Mouse (Mus musculus): Measurements from ENCODE around the gene Tnrc6b. TPM values are rescaled to one million over a fixed set of nuclear protein-coding genes. Genes with fewer than 3 reads are reported as not detected.

The Tnrc6b gene
- polyA plus RNA-seq, 1 experiment from 2014 or later = 33.5 TPM

DNA sequence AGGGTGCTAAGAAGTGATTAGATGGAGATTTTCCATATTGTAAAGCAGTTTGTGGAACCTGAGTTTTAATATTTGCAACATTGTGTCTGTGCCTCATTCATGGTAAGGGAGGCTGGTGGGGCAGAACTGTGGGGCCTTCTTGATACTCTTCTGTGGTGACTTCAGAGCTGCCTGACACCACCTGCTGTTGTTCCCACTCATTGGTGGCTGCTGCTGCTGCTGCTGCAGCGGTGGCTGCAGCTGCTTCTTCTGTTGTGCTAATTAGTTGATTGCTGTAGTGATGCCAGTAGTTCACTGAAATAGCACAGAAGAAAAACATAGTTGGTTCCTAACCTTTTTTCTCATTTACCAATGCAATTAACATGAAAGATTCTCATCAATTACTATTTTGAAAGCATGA, 111.2 kb downstream of the Tnrc6b start:
- Histone ChIP-seq H3K9me3 (replicated peaks; ENCODE audit: control insufficient read depth, low read length, poor library complexity, severe bottlenecking) (no peaks in the 10 kb centered on the region), H3K9ac (ENCODE audit: low read depth, low read length) (no peak overlapping the region), H3K4me3 (ENCODE audit: low read depth, low read length) (no peak overlapping the region), H3K27ac (ENCODE audit: low read length) (no peak overlapping the region), H3K27me3 (ENCODE audit: control insufficient read depth, insufficient read depth, low read depth, low read length) (no peaks in the 10 kb centered on the region), H3K4me1 (ENCODE audit: control insufficient read depth, insufficient read depth, low read length) (peaks cover 11% of the 10 kb centered on the region), H3K36me3 (ENCODE audit: control insufficient read depth, insufficient read depth, low read length) (no peaks in the 10 kb centered on the region), H3K4me2 (ENCODE audit: low read length) (no peak overlapping the region)
- no peak for ATAC-seq
- 0% methylated on average over 1 of the region's 1 CpGs for WGBS

DNA sequence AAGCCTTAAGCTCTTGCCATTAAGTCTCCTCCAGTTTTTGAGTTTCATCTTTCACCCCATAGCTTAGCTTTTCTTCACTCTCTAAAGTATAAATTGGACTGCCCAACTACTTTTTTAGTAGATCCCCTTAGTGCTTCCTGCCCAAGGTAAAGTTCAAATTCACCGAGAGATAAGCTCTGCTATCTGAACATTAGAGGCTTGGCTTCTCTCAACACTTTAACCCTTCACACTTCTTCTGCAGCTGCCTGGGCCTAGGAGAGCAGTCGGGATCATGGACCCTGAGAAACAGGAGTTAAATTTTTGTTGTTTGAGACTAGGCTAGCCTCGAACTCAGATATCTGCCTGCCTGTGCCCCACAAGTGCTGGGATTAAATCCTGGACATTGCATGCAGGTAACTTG, 120.1 kb downstream of the Tnrc6b start:
- Histone ChIP-seq H3K9me3 (replicated peaks; ENCODE audit: control insufficient read depth, low read length, poor library complexity, severe bottlenecking) (no peaks in the 10 kb centered on the region), H3K4me2 (ENCODE audit: low read length) (no peak overlapping the region)
- 85% methylated on average over 3 of the region's 3 CpGs for WGBS

GRCm38 (mm10) chr15:80832808-80833207, 121.7 kb downstream of the Tnrc6b start:
- Histone ChIP-seq H3K4me1 (ENCODE audit: control insufficient read depth, insufficient read depth, low read length) (peaks cover 9% of the 10 kb centered on the region), H3K9ac (ENCODE audit: low read depth, low read length) (no peak overlapping the region), H3K27ac (ENCODE audit: low read length) (no peak overlapping the region), H3K4me3 (ENCODE audit: low read depth, low read length) (no peak overlapping the region), H3K4me2 (ENCODE audit: low read length) (no peak overlapping the region), H3K9me3 (replicated peaks; ENCODE audit: control insufficient read depth, low read length, poor library complexity, severe bottlenecking) (no peaks in the 10 kb centered on the region), H3K36me3 (ENCODE audit: control insufficient read depth, insufficient read depth, low read length) (no peaks in the 10 kb centered on the region), H3K27me3 (ENCODE audit: control insufficient read depth, insufficient read depth, low read depth, low read length) (no peaks in the 10 kb centered on the region)
- 84% methylated on average over 3 of the region's 3 CpGs for WGBS
- ATAC-seq = no peak

More for the DNA sequence above, 120.1 kb downstream of the Tnrc6b start:
- H3K36me3 ChIP-seq (ENCODE audit: control insufficient read depth, insufficient read depth, low read length) = no peaks in the 10 kb centered on the region
- H3K4me1 ChIP-seq (ENCODE audit: control insufficient read depth, insufficient read depth, low read length) = peaks cover 11% of the 10 kb centered on the region
- no peak overlapping the region for H3K4me3 ChIP-seq (ENCODE audit: low read depth, low read length)
- ATAC-seq = no peak
- no peaks in the 10 kb centered on the region for H3K27me3 ChIP-seq (ENCODE audit: control insufficient read depth, insufficient read depth, low read depth, low read length)
- no peak overlapping the region for H3K27ac ChIP-seq (ENCODE audit: low read length)
- H3K9ac ChIP-seq (ENCODE audit: low read depth, low read length) = no peak overlapping the region

GRCm38 (mm10) chr15:80836246-80836645, 125.1 kb downstream of the Tnrc6b start:
- H3K4me3 ChIP-seq (ENCODE audit: low read depth, low read length) = no peak overlapping the region
- H3K9me3 ChIP-seq (replicated peaks; ENCODE audit: control insufficient read depth, low read length, poor library complexity, severe bottlenecking) = no peaks in the 10 kb centered on the region
- H3K4me1 ChIP-seq (ENCODE audit: control insufficient read depth, insufficient read depth, low read length) = peaks cover 16% of the 10 kb centered on the region
- ATAC-seq = no peak
- no peaks in the 10 kb centered on the region for H3K27me3 ChIP-seq (ENCODE audit: control insufficient read depth, insufficient read depth, low read depth, low read length)
- 84% methylated on average over 3 of the region's 3 CpGs for WGBS
- no peak overlapping the region for H3K4me2 ChIP-seq (ENCODE audit: low read length)
- no peak overlapping the region for H3K27ac ChIP-seq (ENCODE audit: low read length)
- H3K9ac ChIP-seq (ENCODE audit: low read depth, low read length) = no peak overlapping the region
- H3K36me3 ChIP-seq (ENCODE audit: control insufficient read depth, insufficient read depth, low read length) = no peaks in the 10 kb centered on the region

DNA sequence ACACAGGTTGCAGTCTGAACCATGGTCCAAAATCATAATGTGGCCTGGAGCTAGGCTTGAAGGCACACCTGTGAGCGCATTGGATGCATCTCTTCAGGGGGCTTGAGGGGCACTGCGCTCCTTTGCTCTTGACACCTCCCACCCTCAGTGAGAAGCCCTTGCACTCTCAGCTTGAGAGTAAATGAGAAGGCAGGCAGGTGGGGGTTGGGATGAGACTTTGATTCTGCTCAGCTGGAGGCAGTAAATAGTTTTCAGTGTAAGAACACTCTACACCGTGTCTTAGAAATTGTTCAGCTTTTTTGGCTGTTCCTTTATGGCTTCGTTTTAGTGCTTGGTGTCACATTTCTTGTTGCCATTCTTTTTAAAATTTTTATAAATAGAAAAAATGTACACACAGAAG, 127.7 kb downstream of the Tnrc6b start:
- H3K4me1 ChIP-seq (ENCODE audit: control insufficient read depth, insufficient read depth, low read length) = peaks cover 19% of the 10 kb centered on the region
- H3K4me3 ChIP-seq (ENCODE audit: low read depth, low read length) = no peak overlapping the region
- 48% methylated on average over 4 of the region's 4 CpGs for WGBS

DNA sequence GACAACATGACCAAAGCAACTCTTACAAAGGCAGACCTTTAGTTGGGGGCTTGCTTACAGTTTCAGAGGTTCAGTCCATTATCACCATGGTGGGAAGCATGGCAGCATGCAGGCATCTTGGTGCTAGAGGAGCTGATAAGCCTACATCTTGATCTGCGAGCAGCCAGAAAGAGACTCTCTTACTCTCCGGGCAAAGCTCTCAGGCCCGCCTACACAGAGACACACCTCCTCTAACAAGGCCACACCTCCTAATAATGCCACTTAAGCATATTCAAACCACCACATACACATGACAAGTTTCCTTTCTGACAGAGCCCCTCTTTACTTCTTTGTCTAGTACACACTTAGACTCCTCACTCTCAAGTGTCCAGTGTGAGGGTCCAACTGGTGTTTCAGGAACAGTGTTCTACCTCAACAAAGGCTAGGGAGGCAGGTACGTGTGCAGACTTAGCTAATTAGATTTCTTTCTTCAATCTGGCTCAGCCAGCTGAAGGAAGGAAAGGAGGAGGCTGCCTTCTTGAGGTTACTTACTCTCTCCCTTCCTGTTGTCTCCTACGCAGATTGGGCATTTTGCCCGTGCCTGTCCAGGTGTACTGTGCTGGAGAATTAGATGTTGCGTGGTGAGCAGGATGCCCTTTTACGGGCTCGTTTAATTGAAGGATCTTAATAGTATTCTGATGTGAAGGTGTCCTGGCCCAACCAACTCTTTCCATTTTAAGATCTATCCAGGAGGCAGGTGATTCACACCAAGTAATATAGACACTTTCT, 128.7 kb downstream of the Tnrc6b start:
- H3K27me3 ChIP-seq (ENCODE audit: control insufficient read depth, insufficient read depth, low read depth, low read length) = no peaks in the 10 kb centered on the region
- ATAC-seq = no peak

More for the DNA sequence above, 127.7 kb downstream of the Tnrc6b start:
- no peak overlapping the region for H3K27ac ChIP-seq (ENCODE audit: low read length)
- no peak overlapping the region for H3K4me2 ChIP-seq (ENCODE audit: low read length)
- H3K27me3 ChIP-seq (ENCODE audit: control insufficient read depth, insufficient read depth, low read depth, low read length) = no peaks in the 10 kb centered on the region
- H3K9me3 ChIP-seq (replicated peaks; ENCODE audit: control insufficient read depth, low read length, poor library complexity, severe bottlenecking) = no peaks in the 10 kb centered on the region
- no peak overlapping the region for H3K9ac ChIP-seq (ENCODE audit: low read depth, low read length)
- H3K36me3 ChIP-seq (ENCODE audit: control insufficient read depth, insufficient read depth, low read length) = no peaks in the 10 kb centered on the region
- ATAC-seq = no peak

DNA sequence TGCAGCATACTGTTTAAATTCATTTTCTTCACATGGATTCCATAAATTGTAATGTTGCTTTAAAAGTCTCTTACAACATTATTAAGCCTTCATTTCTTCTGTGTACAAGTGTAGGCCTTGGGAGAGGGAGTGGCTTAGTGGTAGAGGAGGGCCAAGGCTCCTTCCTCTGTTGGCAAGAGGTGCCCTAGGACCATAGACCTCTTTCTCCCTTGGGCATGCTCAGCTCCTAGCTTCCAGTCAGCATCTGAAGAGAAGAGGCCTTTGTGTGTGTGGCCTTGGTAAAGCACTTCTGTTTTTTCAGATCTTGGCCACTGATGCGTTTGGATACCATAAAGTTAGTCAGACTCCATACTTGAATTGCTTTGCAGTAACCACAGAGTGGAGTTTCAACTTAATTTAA, 133.1 kb downstream of the Tnrc6b start:
- no peak overlapping the region for H3K4me3 ChIP-seq (ENCODE audit: low read depth, low read length)
- no peaks in the 10 kb centered on the region for H3K36me3 ChIP-seq (ENCODE audit: control insufficient read depth, insufficient read depth, low read length)
- no peak overlapping the region for H3K9ac ChIP-seq (ENCODE audit: low read depth, low read length)
- no peak overlapping the region for H3K4me2 ChIP-seq (ENCODE audit: low read length)
- H3K4me1 ChIP-seq (ENCODE audit: control insufficient read depth, insufficient read depth, low read length) = peaks cover 10% of the 10 kb centered on the region
- no peaks in the 10 kb centered on the region for H3K9me3 ChIP-seq (replicated peaks; ENCODE audit: control insufficient read depth, low read length, poor library complexity, severe bottlenecking)
- H3K27me3 ChIP-seq (ENCODE audit: control insufficient read depth, insufficient read depth, low read depth, low read length) = no peaks in the 10 kb centered on the region
- WGBS = 85% methylated on average over 1 of the region's 1 CpGs
- ATAC-seq = no peak
- H3K27ac ChIP-seq (ENCODE audit: low read length) = no peak overlapping the region

More for the DNA sequence above, 128.7 kb downstream of the Tnrc6b start:
- Histone ChIP-seq H3K4me3 (ENCODE audit: low read depth, low read length) (no peak overlapping the region), H3K36me3 (ENCODE audit: control insufficient read depth, insufficient read depth, low read length) (no peaks in the 10 kb centered on the region), H3K9ac (ENCODE audit: low read depth, low read length) (no peak overlapping the region), H3K27ac (ENCODE audit: low read length) (no peak overlapping the region), H3K4me1 (ENCODE audit: control insufficient read depth, insufficient read depth, low read length) (peaks cover 16% of the 10 kb centered on the region), H3K4me2 (ENCODE audit: low read length) (no peak overlapping the region), H3K9me3 (replicated peaks; ENCODE audit: control insufficient read depth, low read length, poor library complexity, severe bottlenecking) (no peaks in the 10 kb centered on the region)
- 70% methylated on average over 9 of the region's 9 CpGs for WGBS

DNA sequence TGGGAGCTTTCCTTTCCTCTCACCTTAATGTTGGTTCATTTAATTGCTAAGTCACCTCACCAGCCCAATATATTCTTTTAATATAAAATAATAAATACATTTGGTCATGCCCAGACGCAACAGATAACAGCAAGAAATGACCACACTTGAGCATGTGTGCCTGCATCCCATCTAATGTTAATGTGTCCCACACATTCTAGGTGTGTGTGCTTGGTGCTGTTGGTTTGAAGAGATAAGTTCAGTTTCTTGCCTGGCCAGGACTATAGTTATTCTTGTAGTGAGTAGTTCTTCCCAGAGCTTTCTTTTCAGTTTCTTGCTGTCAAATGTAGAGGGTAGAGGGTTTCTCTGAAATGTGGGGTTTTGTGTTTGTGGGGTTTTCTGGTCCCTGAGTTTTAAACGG, 133.8 kb downstream of the Tnrc6b start:
- no peak overlapping the region for H3K27ac ChIP-seq (ENCODE audit: low read length)
- H3K9me3 ChIP-seq (replicated peaks; ENCODE audit: control insufficient read depth, low read length, poor library complexity, severe bottlenecking) = no peaks in the 10 kb centered on the region
- no peaks in the 10 kb centered on the region for H3K27me3 ChIP-seq (ENCODE audit: control insufficient read depth, insufficient read depth, low read depth, low read length)
- H3K4me3 ChIP-seq (ENCODE audit: low read depth, low read length) = no peak overlapping the region
- H3K4me1 ChIP-seq (ENCODE audit: control insufficient read depth, insufficient read depth, low read length) = peaks cover 11% of the 10 kb centered on the region
- H3K4me2 ChIP-seq (ENCODE audit: low read length) = no peak overlapping the region
- 94% methylated on average over 2 of the region's 2 CpGs for WGBS
- no peak overlapping the region for H3K9ac ChIP-seq (ENCODE audit: low read depth, low read length)
- no peaks in the 10 kb centered on the region for H3K36me3 ChIP-seq (ENCODE audit: control insufficient read depth, insufficient read depth, low read length)
- no peak for ATAC-seq

DNA sequence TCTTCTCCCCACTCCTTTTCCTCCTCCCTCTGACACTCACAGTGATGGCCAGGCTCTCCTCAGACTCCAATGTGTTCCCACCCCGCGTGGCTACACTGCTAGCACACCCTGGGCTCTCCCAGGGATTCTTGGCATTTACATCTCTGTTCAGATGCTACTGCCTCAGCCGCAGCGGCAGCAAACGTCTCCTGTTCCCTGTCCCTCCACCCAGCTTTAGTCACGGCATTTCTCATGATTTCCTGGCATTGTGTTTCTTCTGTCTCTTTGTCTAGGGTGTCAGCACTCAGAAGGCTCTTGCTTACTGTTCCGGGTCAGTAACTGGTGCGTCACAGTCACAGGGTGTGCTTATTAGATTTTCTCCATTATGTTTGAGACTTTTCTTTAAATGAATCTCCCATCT, 138.9 kb downstream of the Tnrc6b start:
- H3K9ac ChIP-seq (ENCODE audit: low read depth, low read length) = no peak overlapping the region
- H3K4me1 ChIP-seq (ENCODE audit: control insufficient read depth, insufficient read depth, low read length) = peaks cover 18% of the 10 kb centered on the region
- no peaks in the 10 kb centered on the region for H3K27me3 ChIP-seq (ENCODE audit: control insufficient read depth, insufficient read depth, low read depth, low read length)
- ATAC-seq = no peak
- H3K27ac ChIP-seq (ENCODE audit: low read length) = no peak overlapping the region
- H3K36me3 ChIP-seq (ENCODE audit: control insufficient read depth, insufficient read depth, low read length) = no peaks in the 10 kb centered on the region
- no peaks in the 10 kb centered on the region for H3K9me3 ChIP-seq (replicated peaks; ENCODE audit: control insufficient read depth, low read length, poor library complexity, severe bottlenecking)
- 20% methylated on average over 8 of the region's 8 CpGs for WGBS
- H3K4me3 ChIP-seq (ENCODE audit: low read depth, low read length) = no peak overlapping the region
- H3K4me2 ChIP-seq (ENCODE audit: low read length) = no peak overlapping the region

All from midbrain, embryonic 16.5 days (tissue).